Mouse (Mus musculus) forebrain, embryonic 15.5 days (tissue): ENCODE measurements around the gene Tpte. TPM values are rescaled to one million over a fixed set of nuclear protein-coding genes. Genes with fewer than 3 reads are reported as not detected.

Experiments used
- ATAC-seq: fragments of 200-750 bp; cut with Nextera tagmentation; replicated peaks from 2 replicates; pipeline ENCODE4 v1.8.0; 2017; ENCODE audit warnings: mild to moderate bottlenecking, moderate TSS enrichment, moderate library complexity
- H3K27ac ChIP-seq: fragments of 300-500 bp; sonication (generic); replicated peaks from 2 replicates; pipeline ENCODE4 v1.5.1; 2015; ENCODE audit warnings: mild to moderate bottlenecking, inconsistent platforms
- H3K27me3 ChIP-seq: fragments of 300-500 bp; sonication (generic); 2 replicates; pipeline ENCODE4 v1.6.1; 2015; ENCODE audit warnings: inconsistent platforms
- H3K36me3 ChIP-seq: fragments of 300-500 bp; sonication (generic); 2 replicates; pipeline ENCODE4 v1.6.1; 2015; ENCODE audit warnings: mild to moderate bottlenecking, inconsistent platforms
- H3K4me1 ChIP-seq: fragments of 300-500 bp; sonication (generic); 2 replicates; pipeline ENCODE4 v1.6.1; 2015; ENCODE audit warnings: inconsistent platforms
- H3K4me2 ChIP-seq: fragments of 300-500 bp; sonication (generic); replicated peaks from 2 replicates; pipeline ENCODE4 v1.6.1; 2015; ENCODE audit warnings: mild to moderate bottlenecking, inconsistent platforms
- H3K4me3 ChIP-seq: fragments of 300-500 bp; sonication (generic); 2 replicates; pipeline ENCODE4 v1.5.1; 2015; ENCODE audit warnings: mild to moderate bottlenecking, inconsistent platforms
- H3K9ac ChIP-seq: fragments of 300-500 bp; sonication (generic); replicated peaks from 2 replicates; pipeline ENCODE4 v1.6.1; 2015; ENCODE audit warnings: mild to moderate bottlenecking, inconsistent platforms
- H3K9me3 ChIP-seq: fragments of 300-500 bp; sonication (generic); 2 replicates; pipeline ENCODE4 v1.6.1; 2016; ENCODE audit warnings: inconsistent platforms
- WGBS: fragments of 180-500 bp; shearing (Covaris S2); methylation state at CpG from one replicate; pipeline ENCODE4 v1.1.7; 2015; ENCODE audit warnings: mixed read lengths; 5-methylcytosine and 5-hydroxymethylcytosine counted together
- polyA plus RNA-seq: library from polyadenylated mRNA; unstranded; fragments of >200 nt; fragmentation: Nextera tagmentation; extraction: Ambion mirVana; gene quantifications from 2 replicates; pipeline ENCODE4 v1.2.1, GENCODE M21; 2015

The Tpte gene
- polyA plus RNA-seq, 1 experiment from 2014 or later = not detected

GRCm38 (mm10) chr8:22380934-22381333 lies 97.7 kb downstream of the Tpte start:
- Histone ChIP-seq H3K4me2 (no peak overlapping the region), H3K27ac (no peak overlapping the region)
- no peak for ATAC-seq

GRCm38 (mm10) chr8:22382824-22383595 lies 99.8 kb downstream of the Tpte start:
- 79% methylated on average over 19 of the region's 19 CpGs for WGBS
- Histone ChIP-seq H3K27me3 (no peaks in the 10 kb centered on the region), H3K27ac (no peak overlapping the region), H3K9ac (no peak overlapping the region), H3K36me3 (peaks cover 9% of the 10 kb centered on the region), H3K4me2 (no peak overlapping the region), H3K9me3 (no peaks in the 10 kb centered on the region), H3K4me3 (no peak overlapping the region), H3K4me1 (no peaks in the 10 kb centered on the region)
- no peak for ATAC-seq

More at GRCm38 (mm10) chr8:22380934-22381333, 97.7 kb downstream of the Tpte start:
- H3K27me3 ChIP-seq = no peaks in the 10 kb centered on the region
- no peak overlapping the region for H3K9ac ChIP-seq
- no peak overlapping the region for H3K4me3 ChIP-seq
- H3K36me3 ChIP-seq = peaks cover 9% of the 10 kb centered on the region
- H3K9me3 ChIP-seq = no peaks in the 10 kb centered on the region
- H3K4me1 ChIP-seq = no peaks in the 10 kb centered on the region
- 91% methylated on average over 11 of the region's 11 CpGs for WGBS

DNA sequence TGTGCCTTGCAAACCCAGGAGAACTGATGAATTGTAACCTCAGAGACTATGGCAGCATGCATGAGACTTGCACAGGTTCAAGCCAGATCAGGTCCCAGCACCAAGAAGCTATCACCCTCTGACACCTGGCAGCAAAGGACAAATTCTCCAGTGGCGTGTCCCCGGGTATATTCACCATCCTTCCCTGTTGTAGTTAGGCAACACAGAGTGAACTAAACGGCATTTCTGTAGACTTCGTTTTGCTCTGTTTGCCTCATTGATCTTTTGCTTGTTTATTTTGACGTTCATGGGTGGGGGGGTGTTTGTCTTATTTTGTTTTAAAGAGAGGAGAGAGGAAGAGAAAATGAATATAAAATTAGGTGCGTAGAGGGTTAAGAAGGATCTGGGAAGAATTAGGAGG lies 101.9 kb downstream of the Tpte start:
- no peak for ATAC-seq
- Histone ChIP-seq H3K36me3 (peaks cover 9% of the 10 kb centered on the region), H3K4me1 (no peaks in the 10 kb centered on the region), H3K9me3 (no peaks in the 10 kb centered on the region), H3K27ac (no peak overlapping the region), H3K4me3 (no peak overlapping the region), H3K9ac (no peak overlapping the region), H3K4me2 (no peak overlapping the region), H3K27me3 (no peaks in the 10 kb centered on the region)
- WGBS = 92% methylated on average over 6 of the region's 6 CpGs

GRCm38 (mm10) chr8:22389874-22390273 lies 106.6 kb downstream of the Tpte start:
- Histone ChIP-seq H3K36me3 (no peaks in the 10 kb centered on the region), H3K9me3 (no peaks in the 10 kb centered on the region), H3K27ac (no peak overlapping the region), H3K27me3 (no peaks in the 10 kb centered on the region), H3K4me1 (no peaks in the 10 kb centered on the region), H3K4me2 (no peak overlapping the region), H3K9ac (no peak overlapping the region), H3K4me3 (no peak overlapping the region)
- ATAC-seq = no peak
- WGBS = 81% methylated on average over 10 of the region's 10 CpGs

DNA sequence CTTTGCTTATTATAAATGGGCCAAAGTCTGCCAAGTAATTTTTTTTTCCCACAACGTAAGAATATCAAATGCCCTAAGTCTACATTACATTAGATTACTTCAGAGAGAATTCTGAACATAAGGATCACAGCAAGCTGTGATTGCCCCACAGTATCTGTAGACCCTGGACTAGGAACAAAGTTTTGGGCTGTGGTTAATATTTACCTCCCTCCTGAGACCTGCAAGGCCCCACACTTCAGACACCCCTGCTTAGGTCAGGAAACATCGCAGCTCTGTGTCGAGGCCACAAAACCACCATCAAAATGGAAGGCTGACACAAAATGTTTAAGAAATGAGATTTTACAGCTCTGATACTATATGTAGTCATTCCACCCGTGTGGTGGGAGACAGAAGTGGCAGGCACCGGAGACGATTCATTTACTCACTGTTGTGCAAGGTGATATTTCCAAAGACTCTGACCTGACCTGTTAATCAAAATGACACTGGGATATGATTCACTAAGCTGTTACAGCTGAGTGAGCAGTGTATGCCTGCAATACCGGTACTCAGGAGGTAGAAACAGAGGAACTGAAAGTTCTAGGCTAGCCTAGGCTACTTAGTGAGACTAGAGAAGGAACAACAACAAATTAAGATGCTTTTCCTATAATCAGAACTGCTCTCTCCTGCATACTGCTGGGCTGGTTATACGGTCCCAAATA lies 107.7 kb downstream of the Tpte start:
- no peak for ATAC-seq
- no peaks in the 10 kb centered on the region for H3K27me3 ChIP-seq
- WGBS = 94% methylated on average over 8 of the region's 8 CpGs

DNA sequence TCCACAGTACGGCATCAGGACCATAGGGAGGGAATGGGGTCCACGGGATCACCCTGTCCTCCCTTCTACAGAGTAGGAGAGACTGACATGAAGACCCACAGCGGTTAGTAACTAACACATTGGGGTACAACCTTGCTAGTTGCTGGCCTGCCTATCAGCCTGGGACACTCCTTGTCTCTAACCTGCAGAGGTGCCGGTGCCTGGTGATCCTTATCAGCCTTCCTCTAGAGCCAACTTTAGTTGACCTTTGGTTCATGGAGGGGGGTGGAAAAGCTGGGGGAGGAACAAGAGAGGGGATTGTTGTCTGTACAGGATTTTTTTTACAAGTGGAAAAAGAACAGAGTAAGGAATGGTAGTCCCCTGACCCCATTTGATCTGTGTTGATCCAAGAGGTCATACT lies 111.2 kb downstream of the Tpte start:
- no peaks in the 10 kb centered on the region for H3K36me3 ChIP-seq
- no peak overlapping the region for H3K9ac ChIP-seq
- H3K4me1 ChIP-seq = peaks cover 14% of the 10 kb centered on the region
- no peaks in the 10 kb centered on the region for H3K27me3 ChIP-seq
- no peak overlapping the region for H3K4me2 ChIP-seq
- H3K27ac ChIP-seq = no peak overlapping the region
- no peak overlapping the region for H3K4me3 ChIP-seq
- 93% methylated on average over 4 of the region's 4 CpGs for WGBS
- no peak for ATAC-seq
- H3K9me3 ChIP-seq = no peaks in the 10 kb centered on the region

More for the DNA sequence above, 107.7 kb downstream of the Tpte start:
- no peak overlapping the region for H3K4me2 ChIP-seq
- no peak overlapping the region for H3K9ac ChIP-seq
- H3K4me1 ChIP-seq = no peaks in the 10 kb centered on the region
- H3K9me3 ChIP-seq = no peaks in the 10 kb centered on the region
- no peak overlapping the region for H3K4me3 ChIP-seq
- H3K36me3 ChIP-seq = no peaks in the 10 kb centered on the region
- H3K27ac ChIP-seq = no peak overlapping the region

- ATAC-seq = no peak
- peaks cover 14% of the 10 kb centered on the region for H3K4me1 ChIP-seq
- H3K9ac ChIP-seq = no peak overlapping the region
- no peaks in the 10 kb centered on the region for H3K27me3 ChIP-seq
- no peak overlapping the region for H3K4me3 ChIP-seq
- no peak overlapping the region for H3K4me2 ChIP-seq
- no peaks in the 10 kb centered on the region for H3K9me3 ChIP-seq
- H3K27ac ChIP-seq = no peak overlapping the region
- H3K36me3 ChIP-seq = no peaks in the 10 kb centered on the region
- 97% methylated on average over 8 of the region's 8 CpGs for WGBS
Measured at GRCm38 (mm10) chr8:22395256-22395655, 112.0 kb downstream of the Tpte start.

GRCm38 (mm10) chr8:22397811-22398141 lies 114.5 kb downstream of the Tpte start:
- Histone ChIP-seq H3K4me2 (peak overlapping the region; percentile 64), H3K4me1 (peaks cover 14% of the 10 kb centered on the region), H3K27ac (peak overlapping the region; percentile 75), H3K27me3 (no peaks in the 10 kb centered on the region), H3K9me3 (no peaks in the 10 kb centered on the region), H3K4me3 (peak overlapping the region; percentile 69), H3K36me3 (no peaks in the 10 kb centered on the region), H3K9ac (peak overlapping the region; percentile 79)
- ATAC-seq = no peak
- WGBS = 2% methylated on average over 13 of the region's 13 CpGs

DNA sequence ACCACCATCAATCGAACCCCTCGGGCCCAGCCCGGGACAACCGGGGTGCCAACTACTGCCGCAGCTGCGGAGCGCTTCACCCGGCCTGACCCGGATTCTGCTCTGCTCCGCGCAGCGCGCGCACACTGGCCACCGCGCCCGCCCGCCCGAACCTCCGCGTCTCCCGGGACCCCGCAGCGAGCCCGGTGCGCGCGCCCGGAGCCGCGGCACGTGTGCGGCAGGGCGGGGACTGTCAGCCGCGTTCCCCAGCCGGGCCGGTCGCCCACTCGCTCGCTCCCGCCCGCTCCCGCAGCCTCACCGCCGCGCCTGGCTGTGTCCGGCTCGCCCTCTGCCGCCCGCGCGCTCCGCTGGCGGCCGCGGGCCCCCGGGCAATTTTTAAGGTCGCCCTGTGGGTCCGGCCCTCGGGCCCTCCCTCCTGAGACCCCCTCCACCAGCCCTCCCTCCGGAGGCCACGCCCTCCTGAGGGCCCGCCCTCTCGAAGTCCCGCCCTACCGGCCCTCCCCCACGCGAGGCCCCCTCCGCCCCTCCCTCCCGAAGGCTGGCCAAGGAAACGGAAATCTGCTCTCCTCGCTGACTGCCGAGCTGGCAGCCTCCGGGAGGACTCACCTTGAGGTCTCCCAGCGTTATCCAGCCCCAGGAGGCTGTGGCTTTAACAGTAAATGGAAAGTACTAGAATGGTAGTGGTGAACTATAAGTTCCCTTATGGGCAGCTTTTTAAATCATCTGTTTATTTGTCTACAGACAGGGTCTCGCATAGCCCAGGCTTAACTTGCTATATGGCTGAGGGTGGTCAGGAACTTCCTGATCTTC lies 115.1 kb downstream of the Tpte start, which contains the start of gene Slc25a15:
Slc25a15 (minus strand) TSS at position 456 of the 810 bp plus-strand sequence.
- Histone ChIP-seq H3K4me2 (peak within 1 kb of the TSS; percentile 64), H3K36me3 (no peaks in the 10 kb centered on the region), H3K27me3 (no peaks in the 10 kb centered on the region), H3K27ac (peak within 1 kb of the TSS; percentile 75), H3K9me3 (no peaks in the 10 kb centered on the region), H3K9ac (peak within 1 kb of the TSS; percentile 79), H3K4me3 (peak within 1 kb of the TSS; percentile 69), H3K4me1 (peaks cover 14% of the 10 kb centered on the region)
- ATAC-seq = peak; percentile 93
- WGBS = under 1% methylated on average over 70 of the region's 77 CpGs

- no peak for ATAC-seq
- Histone ChIP-seq H3K4me3 (peak overlapping the region; percentile 69; the same call in 1 of the 2 replicates), H3K27ac (no peak overlapping the region), H3K4me2 (peak overlapping the region; percentile 64), H3K9ac (no peak overlapping the region; the same call in 1 of the 2 replicates), H3K36me3 (no peaks in the 10 kb centered on the region), H3K9me3 (no peaks in the 10 kb centered on the region), H3K27me3 (no peaks in the 10 kb centered on the region), H3K4me1 (peaks cover 14% of the 10 kb centered on the region)
- WGBS = 87% methylated on average over 8 of the region's 8 CpGs
Measured at GRCm38 (mm10) chr8:22399285-22399880, 116.1 kb downstream of the Tpte start.

- Histone ChIP-seq H3K27ac (no peak overlapping the region), H3K4me3 (no peak overlapping the region), H3K4me2 (no peak overlapping the region), H3K9ac (no peak overlapping the region), H3K27me3 (no peaks in the 10 kb centered on the region), H3K9me3 (no peaks in the 10 kb centered on the region), H3K4me1 (peaks cover 14% of the 10 kb centered on the region), H3K36me3 (no peaks in the 10 kb centered on the region)
- ATAC-seq = no peak
- 92% methylated on average over 4 of the region's 4 CpGs for WGBS
Measured at GRCm38 (mm10) chr8:22400593-22400992, 117.4 kb downstream of the Tpte start.
